Mouse (Mus musculus) macrophage (primary cell): ENCODE results near the gene Lyve1. TPM values are rescaled to one million over a fixed set of nuclear protein-coding genes. Genes with fewer than 3 reads are reported as not detected.

Source experiments
- H3K27ac ChIP-seq: fragments of 350-480 bp; formaldehyde crosslinking; 2 replicates; pipeline ENCODE4 v1.9.0; 2021
- H3K36me3 ChIP-seq: fragments of 350-480 bp; formaldehyde crosslinking; 2 replicates; pipeline ENCODE4 v1.9.0; 2021; ENCODE audit errors: inconsistent target
- H3K4me3 ChIP-seq: fragments of 350-480 bp; formaldehyde crosslinking; 2 replicates; pipeline ENCODE4 v1.9.0; 2021; ENCODE audit errors: inconsistent target
- H3K79me2 ChIP-seq: fragments of 350-480 bp; formaldehyde crosslinking; 2 replicates; pipeline ENCODE4 v1.9.0; 2021; ENCODE audit errors: inconsistent target
- WGBS: methylation state at CpG from one replicate; pipeline ENCODE4 v1.1.7; 2026; ENCODE audit warnings: inconsistent platforms; ENCODE audit not compliant: missing documents; 5-methylcytosine and 5-hydroxymethylcytosine counted together
- polyA plus RNA-seq: library from polyadenylated mRNA; stranded (reverse); fragments of 250-400 nt; gene quantifications from 3 replicates; pipeline ENCODE4 v1.2.4, GENCODE M21; 2018; ENCODE audit warnings: inconsistent platforms

Gene Lyve1
- polyA plus RNA-seq, 1 experiment from 2014 or later: 0.11 TPM

GRCm38 (mm10) chr7:110809585-110810557 is 53.2 kb downstream of the Lyve1 start:
- Histone ChIP-seq H3K36me3 (peaks cover 83% of the 10 kb centered on the region), H3K4me3 (no peak overlapping the region), H3K79me2 (no peaks in the 10 kb centered on the region), H3K27ac (no peak overlapping the region)
- WGBS: 94% methylated on average over 17 of the region's 18 CpGs

DNA sequence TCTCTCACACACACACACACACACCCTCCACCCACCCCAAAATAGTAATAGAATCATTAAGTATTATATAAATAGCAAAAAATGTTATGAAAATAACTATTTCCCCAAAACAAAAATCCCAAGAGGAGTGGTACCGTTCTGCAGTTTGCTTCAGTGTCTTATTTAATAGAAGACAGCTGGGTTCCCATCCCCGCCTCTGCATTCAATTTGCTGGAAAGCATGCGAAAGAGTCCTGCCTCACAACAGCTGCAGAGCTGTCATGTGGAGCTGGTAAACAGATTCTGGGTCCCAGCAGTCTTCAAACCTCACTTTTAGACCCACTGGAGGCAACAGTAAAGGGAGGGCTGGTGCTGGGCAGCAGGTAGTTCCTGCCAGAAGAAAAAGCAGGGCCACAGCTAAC is 54.1 kb downstream of the Lyve1 start:
- 86% methylated on average over 3 of the region's 3 CpGs for WGBS

DNA sequence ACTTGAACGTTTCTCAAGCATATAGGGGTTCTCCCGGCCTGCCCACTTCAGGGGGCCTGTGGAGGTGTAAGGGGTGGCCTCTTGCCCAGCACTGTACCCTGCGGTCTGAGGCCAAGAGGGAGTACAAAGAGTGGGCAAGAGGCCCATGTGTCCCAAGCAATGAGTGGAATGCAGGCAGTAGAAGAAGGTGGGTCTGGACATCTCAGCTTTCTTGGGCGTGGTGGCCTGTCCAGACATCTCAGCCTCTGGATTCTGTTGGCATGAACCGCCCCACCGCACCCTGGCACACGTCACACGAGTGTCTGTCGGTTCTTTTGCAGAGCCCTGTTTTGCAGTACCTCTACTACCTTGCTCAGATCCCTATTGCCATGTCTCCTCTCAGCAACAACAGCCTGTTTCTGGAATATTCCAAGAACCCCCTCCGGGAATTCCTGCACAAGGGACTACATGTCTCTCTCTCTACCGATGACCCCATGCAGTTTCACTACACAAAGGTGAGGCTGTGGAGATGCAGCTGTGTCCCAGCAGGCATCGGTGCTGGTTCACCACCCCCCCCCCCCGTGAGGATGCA is 55.5 kb downstream of the Lyve1 start:
- Histone ChIP-seq H3K36me3 (peaks cover 93% of the 10 kb centered on the region), H3K79me2 (no peaks in the 10 kb centered on the region), H3K4me3 (no peak overlapping the region), H3K27ac (no peak overlapping the region)
- WGBS: 94% methylated on average over 12 of the region's 13 CpGs

More for the DNA sequence above, 54.1 kb downstream of the Lyve1 start:
- Histone ChIP-seq H3K79me2 (no peaks in the 10 kb centered on the region), H3K27ac (no peak overlapping the region), H3K4me3 (no peak overlapping the region), H3K36me3 (peaks cover 86% of the 10 kb centered on the region)

DNA sequence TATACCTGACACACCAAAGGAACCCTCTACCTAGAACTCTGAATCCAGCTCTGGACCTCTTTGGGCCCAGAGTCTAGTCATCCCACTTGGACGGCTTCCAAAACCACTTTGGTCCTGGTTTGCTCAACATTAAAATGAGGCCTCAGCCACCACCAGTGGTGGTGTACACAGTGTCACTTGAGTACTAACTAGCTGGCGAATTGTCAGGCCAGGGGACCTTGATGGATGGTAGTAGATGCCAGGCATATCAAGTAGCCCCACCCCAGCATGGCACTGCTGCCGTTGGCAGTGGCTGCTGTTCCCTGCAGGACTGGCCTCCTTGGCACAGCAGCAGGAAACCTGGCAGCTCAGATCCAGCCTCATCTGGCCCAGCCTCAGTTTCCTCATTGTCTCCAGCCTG is 58.8 kb downstream of the Lyve1 start:
- H3K27ac ChIP-seq: no peak overlapping the region
- WGBS: 30% methylated on average over 3 of the region's 3 CpGs
- no peaks in the 10 kb centered on the region for H3K79me2 ChIP-seq
- peaks cover 71% of the 10 kb centered on the region for H3K36me3 ChIP-seq
- no peak overlapping the region for H3K4me3 ChIP-seq

DNA sequence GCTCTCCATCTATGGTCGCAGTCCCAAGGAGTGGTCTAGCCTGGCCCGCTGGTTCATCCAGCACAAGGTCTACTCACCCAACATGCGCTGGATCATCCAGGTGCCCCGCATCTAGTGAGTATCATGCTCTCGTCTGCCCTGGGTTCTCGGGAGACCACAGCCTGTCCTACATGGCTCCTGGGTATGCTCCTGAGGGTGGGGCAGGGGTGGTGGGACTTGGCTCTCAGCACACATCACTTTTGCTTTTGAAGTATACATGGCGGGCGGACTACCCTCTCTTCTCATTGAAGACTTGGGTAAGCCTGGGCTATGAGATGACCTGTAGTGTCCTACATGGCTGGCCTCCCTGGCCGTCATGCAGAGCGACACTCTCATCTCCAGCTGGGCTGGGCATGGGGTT is 59.9 kb downstream of the Lyve1 start:
- H3K79me2 ChIP-seq: no peaks in the 10 kb centered on the region
- peaks cover 60% of the 10 kb centered on the region for H3K36me3 ChIP-seq
- H3K27ac ChIP-seq: no peak overlapping the region
- WGBS: 95% methylated on average over 10 of the region's 10 CpGs
- H3K4me3 ChIP-seq: no peak overlapping the region

DNA sequence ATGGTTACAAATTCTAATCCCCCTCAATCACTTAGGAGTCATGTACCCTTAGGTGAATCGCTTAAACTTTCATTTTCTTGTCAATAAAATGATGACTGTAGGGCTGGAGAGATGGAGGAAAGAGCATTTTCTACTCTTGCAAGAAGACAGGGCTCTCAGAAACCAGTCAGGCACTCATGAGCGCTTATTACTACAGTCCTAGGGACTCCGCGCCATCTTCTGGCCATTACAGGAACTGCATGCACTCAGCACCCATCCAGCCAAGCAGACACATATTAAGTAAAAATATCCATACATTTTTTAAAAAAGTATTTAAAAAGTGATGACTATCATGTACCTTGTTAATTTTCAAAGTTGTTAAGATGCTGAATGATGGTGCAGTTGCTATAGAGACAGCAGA is 62.0 kb downstream of the Lyve1 start:
- Histone ChIP-seq H3K79me2 (no peaks in the 10 kb centered on the region), H3K27ac (no peak overlapping the region), H3K36me3 (peaks cover 46% of the 10 kb centered on the region), H3K4me3 (no peak overlapping the region)
- 2% methylated on average over 4 of the region's 4 CpGs for WGBS

Other genes with a start within 250 kb of the Lyve1 start
- 34.5 to 46.3 TPM (median 42.4 TPM) in 3 replicates for gene Sbf2, start 248.3 kb downstream of the Lyve1 start, polyA plus RNA-seq
- gene Adm, start 235.6 kb downstream of the Lyve1 start, polyA plus RNA-seq: 0.10 to 0.38 TPM (median 0.25 TPM) in 3 replicates
- gene Ampd3, start 95.0 kb downstream of the Lyve1 start, polyA plus RNA-seq: 28.1 to 43.7 TPM (median 33.5 TPM) in 3 replicates
- gene Rnf141, start 18.8 kb downstream of the Lyve1 start, polyA plus RNA-seq: 27.9 to 56.7 TPM (median 33.9 TPM) in 3 replicates
- 0.04 to 0.43 TPM (median 0.12 TPM) in 3 replicates for gene Mrvi1, start 119.2 kb upstream of the Lyve1 start, polyA plus RNA-seq
- gene Ctr9, start 165.7 kb upstream of the Lyve1 start, polyA plus RNA-seq: 18.6 to 33.3 TPM (median 23.4 TPM) in 3 replicates
- 339 to 673 TPM (median 528 TPM) in 3 replicates for gene Eif4g2, start 219.8 kb upstream of the Lyve1 start, polyA plus RNA-seq